Mouse (Mus musculus) stomach, embryonic 14.5 days (tissue): Measurements from ENCODE around the gene Ubqln4. TPM values are rescaled to one million over a fixed set of nuclear protein-coding genes. Genes with fewer than 3 reads are reported as not detected.
"Not testable (repeated sequence)": the region's sequence is repeated elsewhere in the genome, so short reads cannot be mapped to it uniquely, and the experiment has no call there.

Experiments
- ATAC-seq: fragments of 200-750 bp; cut with Nextera tagmentation; 2 replicates; pipeline ENCODE4 v1.8.0; 2017; ENCODE audit warnings: low read depth, moderate TSS enrichment; ENCODE audit not compliant: insufficient number of reproducible peaks, insufficient read depth, low FRiP score
- H3K27ac ChIP-seq: fragments of 300-500 bp; sonication (generic); 2 replicates; pipeline ENCODE4 v1.5.1; 2014; ENCODE audit warnings: mild to moderate bottlenecking, low read length, moderate library complexity, mixed read lengths
- H3K27me3 ChIP-seq: fragments of 300-500 bp; sonication (generic); 2 replicates; pipeline ENCODE4 v1.6.1; 2014; ENCODE audit warnings: low read length, control low read depth, mixed read lengths; ENCODE audit not compliant: control insufficient read depth, insufficient read depth
- H3K36me3 ChIP-seq: fragments of 300-500 bp; sonication (generic); 2 replicates; pipeline ENCODE4 v1.6.1; 2014; ENCODE audit warnings: mild to moderate bottlenecking, control low read depth, low read length, moderate library complexity, mixed read lengths; ENCODE audit not compliant: control insufficient read depth, insufficient read depth
- H3K4me1 ChIP-seq: fragments of 300-500 bp; sonication (generic); 2 replicates; pipeline ENCODE4 v1.6.1; 2014; ENCODE audit warnings: low read length, control low read depth, mixed read lengths; ENCODE audit not compliant: control insufficient read depth, insufficient read depth
- H3K4me2 ChIP-seq: fragments of 300-500 bp; sonication (generic); replicated peaks from 2 replicates; pipeline ENCODE4 v1.6.1; 2014; ENCODE audit warnings: low read depth, low read length, control low read depth
- H3K4me3 ChIP-seq: fragments of 300-500 bp; sonication (generic); 2 replicates; pipeline ENCODE4 v1.5.1; 2014; ENCODE audit warnings: low read depth, low read length, control low read depth
- H3K9ac ChIP-seq: fragments of 300-500 bp; sonication (generic); replicated peaks from 2 replicates; pipeline ENCODE4 v1.6.1; 2014; ENCODE audit warnings: low read depth, mild to moderate bottlenecking, control low read depth, low read length, moderate library complexity, mixed read lengths
- H3K9me3 ChIP-seq: fragments of 300-500 bp; sonication (generic); 2 replicates; pipeline ENCODE4 v1.6.1; 2016; ENCODE audit warnings: low read depth, low read length, control low read depth; ENCODE audit not compliant: control insufficient read depth
- WGBS: fragments of 180-500 bp; shearing (Covaris S2); extraction: QIAGEN DNeasy Blood & Tissue Kit; methylation state at CpG from one replicate; pipeline ENCODE4 v1.1.7; 2014; 5-methylcytosine and 5-hydroxymethylcytosine counted together
- polyA plus RNA-seq: library from polyadenylated mRNA; unstranded; fragments of >200 nt; fragmentation: Nextera tagmentation; extraction: Ambion mirVana; gene quantifications from 2 replicates; pipeline ENCODE4 v1.2.1, GENCODE M21; 2014

Ubqln4 gene
- polyA plus RNA-seq, 1 experiment from 2014 or later = 48.4 TPM

DNA sequence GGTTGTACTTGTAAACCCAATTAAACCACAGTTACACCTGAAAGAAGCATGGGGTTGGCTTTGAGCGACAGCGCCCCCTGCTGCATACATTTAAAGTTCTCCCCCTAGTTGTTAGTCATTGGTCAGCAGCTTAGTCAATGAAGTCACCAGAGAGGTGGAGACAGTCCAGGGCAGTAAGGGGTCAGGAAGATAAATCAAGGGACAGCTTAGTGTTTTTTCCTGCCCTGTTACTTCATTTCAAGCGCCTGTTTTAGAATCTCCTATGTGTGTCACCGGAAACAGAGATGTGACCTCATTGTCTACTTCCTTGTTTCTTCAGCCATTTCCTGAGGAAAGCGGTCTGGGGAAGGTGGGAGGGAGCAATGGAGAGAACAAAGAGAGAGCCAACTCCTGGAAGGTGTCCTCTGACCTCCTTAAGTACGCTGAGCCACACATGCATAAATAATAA is 50.2 kb downstream of the Ubqln4 start:
- 26% methylated on average over 6 of the region's 6 CpGs for WGBS
- ATAC-seq = no peak
- no peak overlapping the region for H3K4me3 ChIP-seq
- H3K27me3 ChIP-seq = no peaks in the 10 kb centered on the region
- no peak overlapping the region for H3K4me2 ChIP-seq
- H3K27ac ChIP-seq = no peak overlapping the region
- H3K9ac ChIP-seq = no peak overlapping the region
- H3K9me3 ChIP-seq = no peaks in the 10 kb centered on the region
- H3K4me1 ChIP-seq = peaks cover 7% of the 10 kb centered on the region
- H3K36me3 ChIP-seq = no peaks in the 10 kb centered on the region

DNA sequence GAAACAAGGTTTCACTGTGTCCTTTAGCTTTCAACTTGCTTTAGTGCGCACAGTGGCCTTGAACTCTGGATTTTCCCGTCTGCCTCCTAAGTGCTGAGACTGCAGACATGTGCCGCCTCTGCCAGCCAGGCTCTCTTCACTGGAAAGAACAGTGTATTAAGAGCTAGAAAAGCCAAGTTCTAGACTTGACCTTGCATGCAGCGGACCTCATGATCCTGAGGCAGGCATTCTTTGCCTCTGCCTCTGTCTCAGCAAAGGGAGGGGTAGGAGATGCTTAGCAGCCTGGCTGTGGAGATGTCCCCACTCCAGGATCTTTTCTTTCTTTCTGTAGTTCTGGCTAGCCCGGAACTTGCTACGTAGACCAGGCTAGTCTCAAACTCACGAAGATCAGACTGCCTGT is 51.3 kb downstream of the Ubqln4 start:
- Histone ChIP-seq H3K4me2 (no peak overlapping the region), H3K9me3 (no peaks in the 10 kb centered on the region), H3K27ac (no peak overlapping the region), H3K4me3 (no peak overlapping the region), H3K4me1 (peaks cover 7% of the 10 kb centered on the region), H3K9ac (no peak overlapping the region), H3K27me3 (no peaks in the 10 kb centered on the region), H3K36me3 (no peaks in the 10 kb centered on the region)
- ATAC-seq = no peak
- WGBS = 94% methylated on average over 7 of the region's 7 CpGs

DNA sequence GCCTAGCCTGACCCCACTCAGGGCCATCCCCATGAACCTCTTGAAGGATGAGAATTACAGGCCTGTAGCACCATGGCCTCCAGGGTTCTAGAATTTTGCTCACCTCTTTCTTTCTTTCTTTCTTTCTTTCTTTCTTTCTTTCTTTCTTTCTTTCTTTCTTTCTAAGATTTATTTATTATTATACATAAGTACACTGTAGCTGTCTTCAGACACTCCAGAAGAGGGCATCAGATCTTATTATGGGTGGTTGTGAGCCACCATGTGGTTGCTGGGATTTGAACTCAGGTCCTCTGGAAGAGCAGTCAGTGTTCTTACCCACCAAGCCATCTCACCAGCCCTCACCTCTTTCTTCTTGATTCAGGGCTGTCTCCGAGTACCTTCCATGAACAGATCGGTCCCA is 52.1 kb downstream of the Ubqln4 start, which contains the start of gene Arhgef2:
Arhgef2 (plus strand) TSS at position 301 of the 400 bp plus-strand sequence.
- ATAC-seq, H3K4me2 ChIP-seq, H3K4me3 ChIP-seq, H3K4me1 ChIP-seq, H3K9ac ChIP-seq, H3K36me3 ChIP-seq, H3K27ac ChIP-seq, H3K27me3 ChIP-seq, H3K9me3 ChIP-seq: not testable (repeated sequence)
- 97% methylated on average over 2 of the region's 2 CpGs for WGBS

- Histone ChIP-seq H3K4me2 (peak overlapping the region; percentile 51), H3K27ac (no peak overlapping the region), H3K36me3 (no peaks in the 10 kb centered on the region), H3K4me3 (0 out of 2 replicates have a peak overlapping the region, but pooled peaks have one; percentile 15), H3K27me3 (no peaks in the 10 kb centered on the region), H3K4me1 (peaks cover 7% of the 10 kb centered on the region), H3K9me3 (no peaks in the 10 kb centered on the region), H3K9ac (no peak overlapping the region; the same call in 1 of the 2 replicates)
- peak; percentile 88 for ATAC-seq
- 2% methylated on average over 20 of the region's 20 CpGs for WGBS
Measured at GRCm38 (mm10) chr3:88607065-88607757, 53.7 kb downstream of the Ubqln4 start.

DNA sequence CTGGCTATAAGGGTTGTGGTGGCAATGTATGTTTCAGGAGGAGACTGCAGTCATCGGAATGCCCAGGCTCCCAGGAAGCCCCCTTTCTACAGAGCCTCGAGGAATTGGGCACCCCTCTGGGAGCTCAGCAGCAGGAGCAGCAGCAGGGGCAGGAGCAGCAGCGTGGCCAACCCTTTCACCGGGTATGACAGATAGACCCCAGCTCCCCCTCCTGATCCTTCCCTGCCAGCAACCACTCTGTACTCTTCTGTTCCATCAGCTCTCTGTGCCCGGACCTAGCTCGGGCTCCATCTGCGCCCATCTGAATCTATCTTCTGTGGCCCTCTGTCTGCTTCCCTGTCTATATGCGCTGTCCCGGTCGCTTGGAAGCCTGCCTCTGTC is 54.2 kb downstream of the Ubqln4 start:
- Histone ChIP-seq H3K9ac (no peak overlapping the region), H3K9me3 (no peaks in the 10 kb centered on the region), H3K27me3 (no peaks in the 10 kb centered on the region), H3K27ac (no peak overlapping the region), H3K4me1 (peaks cover 7% of the 10 kb centered on the region), H3K36me3 (no peaks in the 10 kb centered on the region), H3K4me2 (peak overlapping the region; percentile 51), H3K4me3 (no peak overlapping the region)
- 0 out of 2 replicates have a peak, but pooled peaks have one; percentile 8 for ATAC-seq
- WGBS = 24% methylated on average over 10 of the region's 10 CpGs

DNA sequence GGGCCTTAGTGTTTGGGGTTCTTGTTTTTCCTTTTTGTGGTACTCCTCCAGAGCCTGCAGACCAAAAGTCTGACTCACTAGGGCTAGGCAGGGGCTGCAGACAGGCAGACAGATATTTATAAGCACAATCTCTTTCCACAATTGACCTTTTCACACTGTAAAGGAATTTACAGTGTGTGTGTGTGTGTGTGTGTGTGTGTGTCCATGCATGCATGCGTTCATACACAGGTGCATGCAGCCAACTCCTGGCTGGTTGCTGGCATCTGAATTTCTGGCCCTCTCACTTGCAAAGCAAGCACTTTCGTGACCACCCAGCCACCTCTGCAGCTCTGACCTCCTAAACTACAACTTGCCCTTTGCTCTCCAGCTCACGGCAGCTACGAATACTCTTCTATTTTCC is 55.5 kb downstream of the Ubqln4 start:
- Histone ChIP-seq H3K27me3 (no peaks in the 10 kb centered on the region), H3K9me3 (no peaks in the 10 kb centered on the region), H3K36me3 (no peaks in the 10 kb centered on the region), H3K27ac (no peak overlapping the region), H3K4me1 (peaks cover 7% of the 10 kb centered on the region), H3K4me2 (no peak overlapping the region), H3K4me3 (no peak overlapping the region), H3K9ac (no peak overlapping the region)
- ATAC-seq = no peak
- WGBS = 54% methylated on average over 4 of the region's 4 CpGs

- no peak overlapping the region for H3K9ac ChIP-seq
- no peak overlapping the region for H3K4me2 ChIP-seq
- H3K27ac ChIP-seq = no peak overlapping the region
- no peaks in the 10 kb centered on the region for H3K36me3 ChIP-seq
- H3K4me1 ChIP-seq = no peaks in the 10 kb centered on the region; the same call in 1 of the 2 replicates
- no peaks in the 10 kb centered on the region for H3K9me3 ChIP-seq
- H3K27me3 ChIP-seq = no peaks in the 10 kb centered on the region
- ATAC-seq = no peak
- WGBS = 75% methylated on average over 8 of the region's 8 CpGs
- H3K4me3 ChIP-seq = no peak overlapping the region
Measured at GRCm38 (mm10) chr3:88614418-88614817, 60.9 kb downstream of the Ubqln4 start.

DNA sequence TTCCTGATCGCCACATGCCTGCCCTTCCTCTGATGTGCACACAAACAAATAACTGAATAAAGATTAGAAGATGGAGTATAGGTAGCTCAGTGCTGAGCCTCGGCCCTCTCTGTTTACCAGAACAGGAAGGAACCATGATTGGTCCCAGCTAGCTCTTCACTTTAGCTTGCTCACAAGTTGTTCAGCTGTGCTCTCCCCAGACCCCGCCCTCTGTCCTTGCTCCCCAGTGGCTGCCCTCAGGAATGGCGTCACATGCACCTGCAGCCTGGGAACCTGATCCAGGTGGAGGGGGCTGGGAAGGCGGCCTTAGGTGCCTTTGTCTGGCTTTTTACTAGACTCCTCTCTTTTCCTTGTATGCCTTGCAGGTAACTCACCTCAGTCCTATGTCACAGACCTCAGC is 61.6 kb downstream of the Ubqln4 start:
- Histone ChIP-seq H3K4me3 (no peak overlapping the region), H3K4me2 (peak overlapping the region; percentile 2; the same call in 1 of the 2 replicates), H3K4me1 (no peaks in the 10 kb centered on the region; the same call in 1 of the 2 replicates), H3K36me3 (no peaks in the 10 kb centered on the region), H3K9me3 (no peaks in the 10 kb centered on the region), H3K9ac (no peak overlapping the region), H3K27ac (0 out of 2 replicates have a peak overlapping the region, but pooled peaks have one; percentile 30), H3K27me3 (no peaks in the 10 kb centered on the region)
- WGBS = 48% methylated on average over 5 of the region's 5 CpGs
- ATAC-seq = peak; percentile 76; the same call in 1 of the 2 replicates
